In genomic region chr6:135827942-135828341, GRCm38 (mm10) we compare ENCODE assay signal across 8 mouse cellular contexts.
DNase-seq lines count a peak whose midpoint lies in the region; ATAC-seq and TF ChIP-seq lines count a peak whose summit lies in the region.

No protein-coding gene starts in this region.

- peak; percentile 80; the same call in 1 of the 2 replicates for TF ChIP-seq CTCF in brain, embryonic 14.5 days (IDR thresholded peaks at IDR 0.05; ENCODE audit: borderline replicate concordance, extremely low read depth, insufficient read depth, insufficient read length)

- peak; percentile 49 to 80 for DNase-seq in layer of hippocampus, adult 18-20 months (ENCODE audit: low spot score in 2 of 2)
- no peak for DNase-seq in layer of hippocampus, adult 9-11 months
- peak; percentile 30 for DNase-seq in Muller cell, postnatal 12 days (ENCODE audit: inconsistent ontology term)
- DNase-seq in brain, embryonic 14.5 days (ENCODE audit: low read depth) = peak; percentile 67
- peak; percentile 6 for DNase-seq in fibroblast of lung, adult 2 months (ENCODE audit: low read depth)
- DNase-seq in kidney, postnatal 36 days = peak; percentile 52 to 76
- peak; percentile 57 for DNase-seq in naive thymus-derived CD4-positive, alpha-beta T cell, adult 2 months (ENCODE audit: low read depth)

- no peak for ATAC-seq in erythroid progenitor cell, adult 5-6 weeks (replicated peaks; ENCODE audit: low FRiP score, poor library complexity, severe bottlenecking)

- no peak for TF ChIP-seq POLR2A in brain, embryonic 14.5 days (IDR thresholded peaks at IDR 0.05; ENCODE audit: borderline replicate concordance, extremely low read depth, insufficient read depth, insufficient read length, poor library complexity, severe bottlenecking)
